Mouse (Mus musculus) CD8-positive naive resting alpha-beta T cell, adult 2 months (primary cell): ENCODE data around the gene Gm13304.
"Not testable (repeated sequence)": the region's sequence is repeated elsewhere in the genome, so short reads cannot be mapped to it uniquely, and the experiment has no call there.

Experiments used
- DNase-seq, 2 experiments: peaks; one replicate each; pipeline ENCODE4 v3.0.0; 2022; ENCODE audit warnings: low read depth in 2 of 2, low spot score in 2 of 2

Gene Gm13304

GRCm38 (mm10) chr4:42114517-42114916 lies at the start of gene Gm13304:
Gene Gm13304 (plus strand): TSS chr4:42114817.
- DNase-seq: not testable (repeated sequence)

- not testable (repeated sequence) for DNase-seq
These were observed 23.7 kb upstream of the Gm13304 start, which contains the start of gene Gm3893 for GRCm38 (mm10) chr4:42090907-42091306. Gene Gm3893 (plus strand): TSS chr4:42091207.

- DNase-seq: not testable (repeated sequence)
These were observed 38.5 kb downstream of the Gm13304 start, which contains the start of gene Gm13306 for GRCm38 (mm10) chr4:42153136-42153535. Gene Gm13306 (plus strand): TSS chr4:42153436.
